Mouse (Mus musculus): ENCODE results near the gene Med15.

DNA sequence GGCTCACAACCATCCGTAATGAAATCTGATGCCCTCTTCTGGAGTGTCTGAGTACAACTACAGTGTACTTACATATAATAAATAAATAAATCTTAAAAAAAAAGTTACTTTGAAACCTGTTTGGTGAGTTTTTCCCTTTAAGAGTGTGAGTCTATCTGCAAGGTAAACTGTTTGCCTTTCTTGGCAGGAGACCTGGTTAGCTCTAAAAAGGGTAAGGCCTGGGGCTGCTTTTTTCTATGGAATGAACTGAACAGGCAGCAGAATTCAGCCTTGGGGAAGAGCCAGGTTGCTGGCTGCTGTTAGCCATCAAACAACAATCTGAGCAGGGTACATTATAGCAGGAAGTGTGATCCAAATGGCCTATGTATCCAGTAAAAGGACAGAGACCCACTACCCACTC, 10.1 kb upstream of the Med15 start:
- TF ChIP-seq CTCF (IDR thresholded peaks at IDR 0.05; ENCODE audit: extremely low read depth, insufficient read depth, low read length) (no peak), POLR2A (IDR thresholded peaks at IDR 0.05; ENCODE audit: extremely low read depth, insufficient read depth, low read length) (no peak)

All from cortical plate, adult 2 months (tissue).